In genomic region chr2:34275630-34276193, GRCm38 (mm10) we compare ENCODE assay signal across 25 mouse cellular contexts.
A peak's percentile ranks its signal among the peaks of the same experiment; 100 is the strongest.
DNase-seq lines count a peak whose midpoint lies in the region; ATAC-seq lines count a peak whose summit lies in the region.
"Had no signal": no experiment of that assay in that cellular context is flagged by ENCODE, and none has a peak within 500 bp of the region (broad histone marks: within the 10 kb centered on the region; RNA-seq: fewer than 3 reads in every experiment).

No protein-coding gene starts in this region.

- peak; percentile 14 to 17 for DNase-seq in cerebellum, postnatal 14 days
- DNase-seq in cerebellum, adult 9-11 months, result no peak
- no peak for DNase-seq in midbrain, embryonic 11.5 days (ENCODE audit: low spot score, missing footprints)
- DNase-seq in midbrain, embryonic 10.5 days (ENCODE audit: low spot score), result no peak
- DNase-seq in hindbrain, embryonic 14.5 days (ENCODE audit: low spot score), result no peak
- no peak for DNase-seq in spleen, postnatal 10 days (ENCODE audit: low spot score in 2 of 2)
- no peak for DNase-seq in adrenal gland, adult (ENCODE audit: inconsistent age in 2 of 2, low spot score in 1 of 2)
- DNase-seq: adrenal gland, postnatal 25 days; cerebellum, adult 18-20 months; gastrocnemius, postnatal 14 days; heart, adult 18-20 months; kidney, postnatal 4 days; layer of hippocampus, adult 9-11 months; lung, adult 2 months; spleen, adult 18-20 months; thymus, postnatal 4 days had no signal

- no peaks in the 10 kb centered on the region for H3K27me3 ChIP-seq in midbrain, embryonic 11.5 days (ENCODE audit: control insufficient read depth, insufficient read depth, low read length)
- no peaks in the 10 kb centered on the region for H3K27me3 ChIP-seq in midbrain, embryonic 10.5 days (ENCODE audit: low read depth, poor library complexity, severe bottlenecking)
- no peaks in the 10 kb centered on the region for H3K27me3 ChIP-seq in hindbrain, embryonic 14.5 days (ENCODE audit: control insufficient read depth, insufficient read depth, low read length)
- no peaks in the 10 kb centered on the region for H3K27me3 ChIP-seq in midbrain, embryonic 16.5 days (ENCODE audit: control insufficient read depth, insufficient read depth, low read depth, low read length)
- H3K27me3 ChIP-seq: heart, embryonic 13.5 days; kidney, embryonic 15.5 days; liver, embryonic 12.5 days; megakaryocyte, embryonic 14.5 days had no signal

- no peak overlapping the region for H3K4me2 ChIP-seq in midbrain, embryonic 11.5 days
- H3K4me2 ChIP-seq in hindbrain, embryonic 14.5 days (replicated peaks), result peak overlapping the region; percentile 21; the same call in 1 of the 2 replicates
- H3K4me2 ChIP-seq in midbrain, embryonic 16.5 days (ENCODE audit: low read length), result no peak overlapping the region
- H3K4me2 ChIP-seq: heart, embryonic 13.5 days; kidney, embryonic 15.5 days; liver, embryonic 12.5 days had no signal

- no peaks in the 10 kb centered on the region for H3K9me3 ChIP-seq in midbrain, embryonic 11.5 days (ENCODE audit: control insufficient read depth, low read length)
- H3K9me3 ChIP-seq in midbrain, embryonic 10.5 days (replicated peaks), result no peaks in the 10 kb centered on the region
- H3K9me3 ChIP-seq in hindbrain, embryonic 14.5 days (ENCODE audit: control insufficient read depth, low read length), result no peaks in the 10 kb centered on the region
- no peaks in the 10 kb centered on the region for H3K9me3 ChIP-seq in midbrain, embryonic 16.5 days (replicated peaks; ENCODE audit: control insufficient read depth, low read length, poor library complexity, severe bottlenecking)
- H3K9me3 ChIP-seq: G1E; heart, embryonic 13.5 days; kidney, embryonic 15.5 days; liver, embryonic 12.5 days; megakaryocyte, embryonic 14.5 days had no signal

- H3K9ac ChIP-seq in midbrain, embryonic 11.5 days (ENCODE audit: low read length), result no peak overlapping the region
- H3K9ac ChIP-seq in hindbrain, embryonic 14.5 days, result peak overlapping the region; percentile 31; the same call in 1 of the 2 replicates
- 0 out of 2 replicates have a peak overlapping the region, but pooled peaks have one; percentile 2 for H3K9ac ChIP-seq in midbrain, embryonic 16.5 days (ENCODE audit: low read depth, low read length)
- H3K9ac ChIP-seq: heart, embryonic 13.5 days; kidney, embryonic 15.5 days; liver, embryonic 12.5 days had no signal

- peaks cover 12% of the 10 kb centered on the region; the same call in 1 of the 2 replicates for H3K4me1 ChIP-seq in midbrain, embryonic 11.5 days (ENCODE audit: control insufficient read depth, insufficient read depth, low read length)
- H3K4me1 ChIP-seq in midbrain, embryonic 10.5 days, result peaks cover 26% of the 10 kb centered on the region
- H3K4me1 ChIP-seq in hindbrain, embryonic 14.5 days (replicated peaks; ENCODE audit: control insufficient read depth, insufficient read depth, low read length), result peaks cover 41% of the 10 kb centered on the region
- H3K4me1 ChIP-seq in midbrain, embryonic 16.5 days (ENCODE audit: control insufficient read depth, insufficient read depth, low read length), result peaks cover 13% of the 10 kb centered on the region
- H3K4me1 ChIP-seq: heart, embryonic 13.5 days; kidney, embryonic 15.5 days; liver, embryonic 12.5 days had no signal

- H3K27ac ChIP-seq in midbrain, embryonic 11.5 days (ENCODE audit: low read depth, low read length), result peak overlapping the region; percentile 25; the same call in 1 of the 2 replicates
- no peak overlapping the region for H3K27ac ChIP-seq in midbrain, embryonic 10.5 days (replicated peaks)
- peak overlapping the region; percentile 77 for H3K27ac ChIP-seq in hindbrain, embryonic 14.5 days
- no peak overlapping the region for H3K27ac ChIP-seq in midbrain, embryonic 16.5 days (ENCODE audit: low read length)
- H3K27ac ChIP-seq: heart, embryonic 13.5 days; kidney, embryonic 15.5 days; left cerebral cortex, adult 2 months; liver, embryonic 12.5 days had no signal

- H3K36me3 ChIP-seq in midbrain, embryonic 11.5 days (ENCODE audit: control insufficient read depth, insufficient read depth, low read length), result no peaks in the 10 kb centered on the region
- H3K36me3 ChIP-seq in midbrain, embryonic 10.5 days, result no peaks in the 10 kb centered on the region
- H3K36me3 ChIP-seq in hindbrain, embryonic 14.5 days (replicated peaks; ENCODE audit: control insufficient read depth, insufficient read depth), result no peaks in the 10 kb centered on the region
- H3K36me3 ChIP-seq in midbrain, embryonic 16.5 days (ENCODE audit: control insufficient read depth, insufficient read depth, low read length), result no peaks in the 10 kb centered on the region
- H3K36me3 ChIP-seq: G1E; heart, embryonic 13.5 days; kidney, embryonic 15.5 days; liver, embryonic 12.5 days had no signal

- 86% methylated on average over 10 of the region's 10 CpGs for WGBS in midbrain, embryonic 11.5 days
- WGBS in midbrain, embryonic 10.5 days, result 90% methylated on average over 10 of the region's 10 CpGs
- 42% methylated on average over 10 of the region's 10 CpGs for WGBS in hindbrain, embryonic 14.5 days
- 49% methylated on average over 10 of the region's 10 CpGs for WGBS in midbrain, embryonic 16.5 days

- H3K4me3 ChIP-seq in midbrain, embryonic 11.5 days (ENCODE audit: low read depth, low read length), result no peak overlapping the region
- H3K4me3 ChIP-seq in midbrain, embryonic 10.5 days, result no peak overlapping the region
- H3K4me3 ChIP-seq in hindbrain, embryonic 14.5 days (replicated peaks; ENCODE audit: low read length), result no peak overlapping the region
- H3K4me3 ChIP-seq in midbrain, embryonic 16.5 days (ENCODE audit: low read depth, low read length), result no peak overlapping the region
- H3K4me3 ChIP-seq: heart, embryonic 13.5 days; kidney, embryonic 15.5 days; left cerebral cortex, adult 2 months; liver, embryonic 12.5 days; megakaryocyte, embryonic 14.5 days; myocyte had no signal

- ATAC-seq in midbrain, embryonic 11.5 days (ENCODE audit: low FRiP score), result no peak
- ATAC-seq in hindbrain, embryonic 14.5 days (ENCODE audit: low FRiP score), result no peak
- no peak for ATAC-seq in midbrain, embryonic 16.5 days
- ATAC-seq: intestine, embryonic 16.5 days; liver, embryonic 12.5 days had no signal

Comparison
In these comparisons a context has a peak if more than half of its experiments do, and no peak if none do; other contexts are left out.
1. DNase-seq: peak in cerebellum, postnatal 14 days (2 of 2); none in cerebellum, adult 9-11 months (single experiment), midbrain, embryonic 11.5 days (single experiment), midbrain, embryonic 10.5 days (single experiment), hindbrain, embryonic 14.5 days (single experiment), spleen, postnatal 10 days (0 of 2) and adrenal gland, adult (0 of 2).
2. H3K27ac ChIP-seq: peak in midbrain, embryonic 11.5 days (single experiment) and hindbrain, embryonic 14.5 days (single experiment); none in midbrain, embryonic 10.5 days (single experiment) and midbrain, embryonic 16.5 days (single experiment).